Mouse (Mus musculus): ENCODE data around the gene Zc3hc1.
"Not testable (repeated sequence)": the region's sequence is repeated elsewhere in the genome, so short reads cannot be mapped to it uniquely, and the experiment has no call there.

The Zc3hc1 gene

DNA sequence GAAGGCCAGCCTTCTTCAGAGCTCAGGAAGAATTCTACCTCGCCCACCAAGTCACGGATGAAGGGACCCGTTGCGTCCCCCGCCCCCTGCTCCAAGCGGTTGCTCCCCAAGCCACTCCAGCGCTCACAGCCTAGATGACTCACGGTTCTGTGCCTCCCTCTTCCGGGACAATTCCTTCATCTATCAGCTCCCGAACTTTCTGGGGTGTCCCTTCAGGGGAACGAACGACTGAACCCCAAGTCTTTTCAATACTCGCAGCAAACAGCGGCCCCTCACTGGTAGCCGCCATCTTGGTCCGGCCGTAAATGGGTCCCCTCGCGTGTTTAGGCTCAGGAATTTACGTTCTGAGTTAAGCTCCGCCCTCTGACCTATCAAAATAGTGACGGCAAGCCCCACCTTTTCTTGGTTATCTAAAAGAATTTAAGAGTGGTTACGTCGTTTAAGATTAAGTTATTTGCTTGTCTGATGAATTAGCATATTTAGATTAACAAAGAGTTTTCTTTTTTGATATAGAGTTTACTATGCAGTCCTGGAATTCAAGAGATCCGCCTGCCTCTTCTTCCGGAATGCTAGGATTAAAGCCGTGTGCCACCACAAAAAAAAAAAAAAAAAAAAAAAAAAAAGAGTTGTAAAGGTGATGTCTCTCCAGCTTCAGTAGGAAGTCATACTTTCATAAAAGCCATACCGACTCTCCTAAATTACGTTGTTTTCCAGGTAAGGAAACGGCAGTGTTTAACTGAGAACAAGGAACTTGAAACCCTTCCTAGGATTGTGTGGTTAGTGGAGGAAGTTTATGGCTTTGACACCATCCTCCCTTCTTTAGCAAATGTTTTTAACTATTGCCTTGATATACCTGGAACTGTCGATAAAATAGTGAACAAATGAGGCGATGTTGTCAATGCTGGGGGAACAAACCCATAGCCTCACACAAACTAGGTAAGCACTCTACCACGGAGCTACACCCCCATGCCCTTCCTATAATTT lies at the start of gene Zc3hc1:
Gene Zc3hc1 (minus strand): TSS at position 315 of the 984 bp plus-strand sequence.
- peak; percentile 87 for DNase-seq (ENCODE audit: low spot score)

DNA sequence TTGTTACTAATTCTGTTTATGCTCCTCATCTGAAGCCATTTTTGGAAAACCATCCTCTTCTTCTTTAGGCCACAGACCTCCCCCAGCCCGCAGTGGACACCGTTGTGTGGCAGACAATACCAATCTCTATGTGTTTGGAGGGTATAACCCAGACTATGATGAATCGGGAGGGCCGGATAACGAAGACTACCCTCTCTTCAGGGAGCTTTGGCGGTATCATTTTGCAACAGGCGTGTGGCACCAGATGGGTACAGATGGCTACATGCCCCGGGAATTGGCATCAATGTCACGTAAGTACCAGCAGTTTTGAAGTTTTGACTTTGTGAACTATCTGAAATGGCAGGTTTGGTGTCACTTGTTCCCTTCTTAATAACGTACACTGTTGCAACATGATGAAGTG lies 48.7 kb upstream of the Zc3hc1 start:
- no peak for DNase-seq (ENCODE audit: low spot score)

DNA sequence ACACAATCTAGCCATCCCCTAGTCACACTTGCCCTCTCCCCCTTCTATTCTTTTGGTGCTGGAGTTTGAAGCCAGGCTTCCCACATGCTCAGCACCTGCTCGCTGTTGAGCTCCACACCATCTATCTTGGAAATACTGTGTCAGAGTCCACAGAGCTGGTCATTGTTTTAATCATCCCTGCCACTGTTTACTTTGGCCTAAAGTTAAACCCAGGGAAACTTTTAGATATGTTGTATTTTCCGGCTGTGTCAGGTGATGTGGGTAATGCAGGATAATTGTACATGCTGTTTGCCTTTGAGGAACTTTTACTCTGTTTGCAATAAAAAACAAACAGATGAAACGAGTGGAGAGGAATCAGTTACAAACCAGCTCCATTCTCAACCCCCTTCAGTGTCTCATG lies 46.2 kb upstream of the Zc3hc1 start:
- no peak for DNase-seq (ENCODE audit: low spot score)

DNA sequence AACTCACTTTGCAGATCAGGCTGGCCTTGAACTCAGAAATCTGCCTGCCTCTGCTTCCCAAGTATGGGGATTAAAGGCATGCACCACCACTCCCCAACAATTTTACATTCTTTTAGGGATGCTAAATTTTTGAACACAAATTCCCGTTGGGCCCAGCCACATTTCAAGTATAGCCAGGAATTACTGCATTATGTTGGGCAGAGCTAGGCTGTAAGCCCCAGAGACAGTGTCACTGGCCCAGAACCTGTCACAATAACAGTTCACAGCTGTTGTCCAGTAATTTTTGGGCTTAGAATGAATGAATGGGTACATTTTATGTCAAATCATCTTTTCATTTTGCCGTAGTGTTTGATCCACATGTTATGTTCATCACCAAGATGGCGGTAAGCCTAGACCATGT lies 45.6 kb upstream of the Zc3hc1 start:
- no peak for DNase-seq (ENCODE audit: low spot score)

DNA sequence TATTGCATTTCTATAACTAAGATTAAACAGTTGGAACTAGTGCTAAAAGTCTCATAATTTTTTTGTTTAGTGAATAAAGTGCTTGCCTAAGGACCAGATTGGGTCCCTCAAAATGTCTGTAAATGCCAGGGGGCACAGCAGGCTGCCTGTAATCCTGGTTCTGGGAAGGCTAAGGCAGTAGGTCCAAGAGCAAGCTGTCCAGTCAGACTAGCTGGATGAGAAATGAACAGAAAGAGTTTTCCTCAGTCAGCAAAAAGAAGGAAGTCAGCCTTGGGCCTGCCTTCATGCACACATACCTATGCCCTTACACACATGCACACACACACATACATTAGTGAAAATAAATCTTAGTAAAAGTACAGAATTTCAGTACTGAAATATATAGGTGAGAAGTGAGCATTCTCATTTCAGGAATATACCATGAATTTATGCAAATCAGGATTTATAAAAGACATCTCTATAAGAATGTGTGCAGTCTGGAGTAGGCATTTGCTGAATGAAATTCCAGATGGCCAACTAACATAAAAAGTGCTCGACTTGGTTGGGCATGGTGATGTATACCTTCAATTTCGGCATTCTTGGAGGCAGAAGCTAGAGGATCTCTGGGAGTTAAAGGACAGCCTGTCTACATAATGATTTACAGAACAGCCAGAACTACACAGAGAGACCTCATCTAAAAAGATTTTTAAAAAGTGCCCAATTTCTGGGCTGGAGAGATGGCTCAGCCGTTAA lies 41.8 kb upstream of the Zc3hc1 start:
- DNase-seq (ENCODE audit: low spot score) = peak; percentile 61

DNA sequence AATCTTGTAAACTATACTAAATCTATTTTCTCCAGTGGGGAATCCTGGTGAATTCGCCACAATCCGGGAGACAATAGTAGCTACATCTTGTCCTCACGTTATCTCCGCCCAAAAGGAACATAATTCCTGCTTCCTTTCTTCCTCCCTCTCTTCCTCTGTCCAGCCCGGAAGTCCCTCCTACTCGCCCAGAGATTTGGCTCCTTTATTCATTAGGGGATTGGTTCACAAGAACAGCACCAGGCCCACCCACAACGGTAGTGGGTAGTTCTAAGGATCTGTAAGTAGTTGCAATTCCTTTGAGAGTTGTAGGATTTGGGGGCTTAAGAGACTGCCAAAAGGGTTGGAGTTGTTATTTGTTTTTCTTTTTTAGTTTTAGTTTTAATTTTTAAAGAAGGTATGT lies 26.0 kb upstream of the Zc3hc1 start:
- no peak for DNase-seq (ENCODE audit: low spot score)

DNA sequence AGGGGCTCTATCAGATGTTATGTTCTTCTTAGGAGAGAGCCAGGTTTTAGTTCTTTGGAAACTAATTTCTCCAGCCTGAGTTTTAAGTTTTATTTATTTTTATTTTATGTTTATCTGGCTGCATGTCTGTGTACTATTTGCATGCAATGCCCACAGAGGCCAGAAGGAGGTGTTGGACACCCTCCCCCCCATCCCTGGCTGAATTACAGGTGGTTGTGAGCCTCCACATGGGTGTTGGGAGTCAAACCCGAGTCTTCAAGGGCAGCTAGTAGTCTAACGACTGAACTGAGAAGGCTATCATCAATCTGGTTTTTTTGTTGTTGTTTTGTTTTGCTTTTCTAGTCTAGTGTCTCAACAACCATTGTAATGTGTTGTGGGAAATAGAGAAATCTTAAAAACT lies 25.3 kb upstream of the Zc3hc1 start:
- DNase-seq (ENCODE audit: low spot score) = no peak

DNA sequence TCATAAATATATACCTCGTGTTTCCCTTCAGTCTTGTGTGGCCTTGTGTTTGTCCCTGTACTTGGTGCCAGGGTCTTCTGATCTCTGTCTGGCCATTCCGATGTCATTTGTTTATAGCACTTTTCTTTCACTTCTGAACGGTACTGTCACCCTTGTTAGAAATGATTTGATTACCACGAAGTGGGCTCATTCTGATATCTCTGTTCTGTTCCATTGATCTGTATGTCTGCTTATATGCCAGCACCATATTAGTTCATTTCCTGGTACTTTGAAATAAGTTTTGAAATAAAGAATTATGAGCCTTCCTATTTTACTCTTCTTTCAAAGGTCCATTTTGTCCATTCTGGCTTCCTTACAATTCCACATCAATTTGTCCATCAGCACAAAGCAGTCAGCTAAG lies 20.5 kb upstream of the Zc3hc1 start:
- no peak for DNase-seq (ENCODE audit: low spot score)

DNA sequence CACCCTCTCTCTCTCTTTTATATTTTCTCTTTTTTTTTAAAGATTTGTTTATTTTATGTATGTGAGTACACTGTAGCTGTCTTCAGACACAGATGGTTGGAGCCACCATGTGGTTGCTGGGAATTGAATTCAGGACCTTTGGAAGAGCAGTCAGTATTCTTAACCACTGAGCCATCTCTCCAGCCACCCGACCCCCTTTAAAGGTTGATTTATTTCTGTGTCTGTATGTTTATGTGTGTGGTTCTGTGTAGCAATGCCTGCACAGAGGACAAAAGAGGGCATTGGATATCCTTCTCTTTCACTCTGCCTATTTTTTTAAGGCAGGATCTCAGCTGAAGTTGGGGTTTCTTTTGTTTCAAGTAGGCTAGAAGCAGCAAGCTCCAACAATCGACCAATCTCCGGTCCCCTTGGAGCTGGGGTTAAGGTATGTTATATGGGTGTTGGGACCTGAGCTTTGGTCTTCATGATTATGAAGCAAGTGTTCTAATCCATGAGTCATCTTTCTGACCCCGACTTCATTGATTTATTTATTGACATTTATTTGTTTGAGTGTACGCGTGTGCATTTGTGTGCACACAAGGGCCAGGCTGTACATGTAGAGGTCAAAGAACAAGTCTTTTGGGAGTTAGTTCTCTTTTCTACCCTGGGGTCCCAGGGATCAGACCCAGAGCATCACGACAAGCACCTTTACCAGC lies 18.7 kb upstream of the Zc3hc1 start:
- no peak for DNase-seq (ENCODE audit: low spot score)

DNA sequence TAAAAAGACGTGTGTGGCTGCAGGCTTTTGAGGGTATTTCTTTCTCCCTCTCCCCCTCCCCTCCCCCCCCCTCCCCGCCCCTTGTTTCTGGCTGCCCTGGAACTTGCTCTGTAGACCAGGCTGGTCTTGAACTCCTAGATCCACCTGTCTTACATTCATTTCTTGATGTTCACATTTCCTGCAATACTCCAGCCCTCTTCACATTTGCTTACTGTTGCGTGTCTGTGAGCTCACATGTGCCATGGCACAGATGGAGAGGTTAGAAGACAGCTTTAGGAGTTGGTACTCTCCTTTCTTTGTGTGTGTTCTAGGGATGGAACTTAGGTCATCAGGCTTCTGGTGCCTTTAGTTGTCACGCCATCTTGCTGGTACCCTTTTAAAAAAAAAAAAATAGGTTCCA lies 17.4 kb upstream of the Zc3hc1 start:
- no peak for DNase-seq (ENCODE audit: low spot score)

DNA sequence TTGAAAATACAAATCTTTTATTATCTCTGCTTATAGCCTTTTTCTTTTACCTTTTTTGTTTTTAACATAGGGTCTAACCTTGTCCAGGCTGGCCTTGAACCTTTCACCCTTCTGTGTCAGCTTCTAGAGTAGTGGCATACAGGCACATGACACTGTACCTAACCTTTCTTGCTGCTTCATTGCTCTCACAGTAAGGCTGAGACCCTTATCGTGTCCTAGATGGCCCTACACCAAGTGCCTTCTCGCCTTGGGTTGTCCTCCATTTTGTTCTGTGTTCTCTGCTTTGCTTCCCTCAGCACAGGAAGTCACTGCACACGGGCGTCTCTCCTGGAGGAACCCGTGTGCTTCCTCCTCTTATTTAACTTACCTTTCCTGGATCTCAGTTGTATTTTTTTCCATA lies 13.8 kb upstream of the Zc3hc1 start:
- no peak for DNase-seq (ENCODE audit: low spot score)

DNA sequence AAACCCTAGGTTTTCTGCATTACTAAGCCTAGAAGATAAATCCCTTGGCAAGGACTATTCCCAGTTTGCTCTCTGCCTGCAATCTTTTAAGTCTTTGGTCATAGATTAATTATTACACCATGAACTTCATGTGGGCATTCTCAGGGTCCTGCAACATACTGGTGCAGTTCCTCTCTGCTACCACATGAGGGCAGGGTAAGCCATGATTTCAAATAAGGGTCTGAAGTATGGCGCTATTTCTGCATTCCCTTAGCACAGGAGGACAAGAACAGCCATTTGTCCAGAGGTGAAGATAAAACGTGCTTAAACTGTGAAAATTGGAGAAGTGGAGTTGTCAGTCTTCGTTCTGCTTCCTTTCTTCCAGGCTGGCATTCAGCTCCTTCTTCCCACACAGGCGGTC lies 12.6 kb upstream of the Zc3hc1 start:
- DNase-seq (ENCODE audit: low spot score) = peak; percentile 89

DNA sequence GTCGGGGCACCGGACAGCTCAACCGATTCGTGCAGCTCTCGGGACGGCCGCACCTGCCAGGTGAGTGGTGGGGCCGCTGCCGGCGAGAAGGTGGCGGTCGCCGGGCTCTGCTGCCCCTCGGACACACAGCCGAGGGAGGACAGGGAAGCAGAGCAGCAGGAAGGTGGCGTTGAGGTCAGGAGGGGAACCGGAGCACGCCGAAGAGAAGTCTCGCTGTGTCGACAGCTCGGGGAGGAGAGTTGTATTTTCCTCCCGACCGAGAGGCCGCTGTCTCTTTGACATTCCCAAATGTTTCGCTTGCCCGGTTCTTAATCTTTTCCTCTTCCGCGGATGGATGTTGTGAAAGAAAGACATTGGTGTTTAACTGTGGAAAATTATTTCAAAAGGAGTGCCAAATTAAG lies 11.3 kb upstream of the Zc3hc1 start:
- peak; percentile 60 for DNase-seq (ENCODE audit: low spot score)

DNA sequence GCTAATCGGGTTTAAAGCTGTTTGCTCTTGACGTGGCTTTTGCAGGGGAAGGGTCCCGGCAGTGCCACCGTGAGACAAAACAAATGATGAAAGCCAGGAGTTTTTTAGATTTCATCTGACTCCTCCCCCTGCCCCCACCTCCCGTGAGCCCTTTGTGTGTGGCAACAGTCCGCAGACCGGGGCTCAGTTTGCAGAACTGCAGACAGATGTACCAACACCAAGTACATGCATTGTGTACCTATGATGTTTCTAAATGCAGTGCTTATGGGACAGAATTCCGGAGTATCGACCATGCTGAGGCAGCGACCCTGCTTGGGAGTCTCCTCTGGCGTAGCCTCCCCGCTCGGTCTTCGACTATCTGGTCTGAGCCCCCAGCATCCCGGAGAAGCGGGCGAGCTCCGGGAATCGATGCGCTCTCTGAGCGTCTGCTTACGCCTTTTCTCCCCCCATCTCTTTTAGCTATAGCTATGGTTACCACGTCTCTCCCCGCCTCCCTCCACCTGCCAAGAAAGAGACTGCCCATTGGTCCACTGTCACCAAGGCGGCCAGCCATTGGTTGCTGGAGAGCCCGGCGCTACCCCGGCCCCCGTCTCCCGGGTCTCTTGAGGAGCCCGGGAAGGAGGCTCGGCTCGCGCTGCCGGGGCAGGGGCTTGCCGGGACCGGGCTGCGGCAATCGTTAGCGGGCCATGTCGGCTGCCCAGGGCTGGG lies 10.6 kb upstream of the Zc3hc1 start, which contains the start of gene Klhdc10:
Gene Klhdc10 (plus strand): TSS at position 561 of the 708 bp plus-strand sequence.
- peak; percentile 99 for DNase-seq (ENCODE audit: low spot score)

DNA sequence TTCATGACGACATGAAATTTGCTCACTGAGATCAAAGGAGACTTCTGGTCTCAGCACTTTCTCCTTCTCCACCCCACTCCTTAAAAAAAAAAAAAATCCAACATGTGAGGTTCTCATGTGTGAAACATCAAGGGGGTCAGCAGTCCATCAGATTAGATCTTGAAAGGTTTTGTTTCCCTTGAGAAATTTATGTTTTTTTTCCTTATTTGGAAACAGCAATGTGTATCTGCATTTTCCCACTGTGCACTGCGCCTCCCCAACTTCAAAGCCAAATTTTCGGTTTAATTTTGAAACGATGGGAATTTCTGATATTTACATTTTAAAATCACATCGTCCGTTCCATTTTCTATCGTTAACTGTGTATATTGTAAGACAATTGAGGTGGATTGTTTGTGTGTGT lies 9.9 kb upstream of the Zc3hc1 start:
- peak; percentile 20 for DNase-seq (ENCODE audit: low spot score)

DNA sequence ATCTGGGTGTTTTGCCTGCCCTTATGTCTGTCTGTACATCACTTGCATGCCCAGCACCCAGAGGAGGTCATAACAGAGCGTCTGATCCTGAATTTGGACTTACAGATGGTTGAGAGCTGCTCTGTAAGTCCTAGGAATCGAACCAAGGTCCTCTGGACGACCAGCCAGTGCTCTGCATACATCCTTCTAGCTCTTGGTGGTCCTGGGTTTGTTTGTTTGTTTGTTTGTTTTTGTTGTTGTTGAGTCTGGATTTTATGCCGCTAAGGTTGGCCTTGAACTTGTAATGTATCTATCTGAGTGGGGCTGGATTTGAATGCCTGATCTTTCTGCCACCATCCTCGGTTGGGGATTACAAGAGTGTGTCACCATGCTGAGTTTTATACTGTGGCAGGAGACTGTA lies 9.3 kb upstream of the Zc3hc1 start:
- no peak for DNase-seq (ENCODE audit: low spot score)

DNA sequence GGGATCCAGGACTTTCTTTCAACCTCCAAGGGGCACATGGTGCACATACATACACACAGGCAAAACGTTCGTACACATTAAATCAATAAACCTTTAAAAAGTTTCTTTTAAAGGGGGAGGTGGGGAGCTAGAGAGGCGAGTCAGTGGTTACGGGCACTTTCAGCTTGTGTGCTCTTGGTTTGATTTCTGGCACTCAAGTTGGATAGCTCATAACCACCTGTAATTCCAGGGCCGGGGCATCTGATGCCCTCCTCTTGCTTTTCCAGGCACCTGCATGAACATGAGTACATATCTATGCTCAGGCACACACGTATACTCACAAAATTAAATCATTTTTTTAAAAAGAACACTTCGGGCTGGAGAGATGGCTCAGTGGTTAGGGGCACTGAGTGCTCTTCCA lies 1.2 kb upstream of the Zc3hc1 start:
- no peak for DNase-seq (ENCODE audit: low spot score)

DNA sequence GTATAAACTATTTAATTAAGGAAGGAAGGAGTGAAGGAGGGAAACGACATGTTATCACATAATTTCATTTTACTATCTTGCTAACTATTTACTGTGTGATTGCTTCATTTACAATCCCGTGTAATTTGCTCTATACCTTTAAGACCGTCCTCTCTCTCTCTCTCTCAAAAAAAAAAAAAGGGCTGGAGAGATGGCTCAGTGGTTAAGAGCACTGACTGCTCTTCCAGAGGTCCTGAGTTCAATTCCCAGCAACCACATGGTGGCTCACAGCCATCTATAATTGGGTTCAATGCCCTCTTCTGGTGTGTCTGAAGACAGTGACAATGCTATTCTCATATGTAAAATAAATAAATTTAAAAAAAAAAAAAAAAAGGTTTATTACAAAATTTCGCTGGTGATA lies 557 bp downstream of the Zc3hc1 start:
- DNase-seq (ENCODE audit: low spot score) = not testable (repeated sequence)

DNA sequence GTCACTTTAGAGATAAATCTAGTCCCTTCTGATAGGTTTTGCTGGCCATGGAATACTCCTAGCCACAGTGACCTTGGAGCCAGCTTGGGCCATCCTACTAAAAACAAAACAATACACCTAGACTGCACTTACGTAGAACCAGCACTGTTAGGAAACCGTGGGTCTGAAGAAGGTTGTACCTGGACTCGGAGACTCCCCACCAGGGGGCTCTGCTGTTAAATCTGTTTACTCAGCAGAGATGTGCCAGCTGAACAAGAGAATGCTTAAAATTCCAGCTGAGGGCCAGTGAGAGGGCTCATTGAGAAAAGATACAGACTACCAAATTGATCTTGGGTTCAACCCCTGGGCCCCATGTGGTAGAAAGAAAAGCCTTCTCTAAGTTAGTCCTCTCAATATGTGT lies 9.7 kb downstream of the Zc3hc1 start:
- DNase-seq (ENCODE audit: low spot score) = no peak

DNA sequence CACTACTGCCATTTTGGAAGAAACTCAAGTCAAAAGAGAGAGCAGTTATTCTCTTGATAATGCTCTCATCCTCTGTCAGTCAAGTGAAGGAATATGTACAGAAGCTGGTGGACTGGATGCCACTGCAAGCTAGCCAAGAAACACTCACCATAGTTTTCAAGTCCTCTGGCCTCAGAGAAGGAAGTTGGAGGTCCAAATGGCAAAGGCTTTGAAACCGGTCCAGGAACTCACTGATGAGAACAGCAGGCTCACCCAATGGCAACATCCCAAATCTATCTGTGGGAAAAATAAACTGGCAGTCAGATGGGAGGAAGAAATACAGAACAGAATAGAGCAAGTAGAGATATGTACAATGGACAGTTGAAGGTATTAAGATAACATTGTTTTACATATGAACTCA lies 15.0 kb downstream of the Zc3hc1 start:
- DNase-seq (ENCODE audit: low spot score) = peak; percentile 52

DNA sequence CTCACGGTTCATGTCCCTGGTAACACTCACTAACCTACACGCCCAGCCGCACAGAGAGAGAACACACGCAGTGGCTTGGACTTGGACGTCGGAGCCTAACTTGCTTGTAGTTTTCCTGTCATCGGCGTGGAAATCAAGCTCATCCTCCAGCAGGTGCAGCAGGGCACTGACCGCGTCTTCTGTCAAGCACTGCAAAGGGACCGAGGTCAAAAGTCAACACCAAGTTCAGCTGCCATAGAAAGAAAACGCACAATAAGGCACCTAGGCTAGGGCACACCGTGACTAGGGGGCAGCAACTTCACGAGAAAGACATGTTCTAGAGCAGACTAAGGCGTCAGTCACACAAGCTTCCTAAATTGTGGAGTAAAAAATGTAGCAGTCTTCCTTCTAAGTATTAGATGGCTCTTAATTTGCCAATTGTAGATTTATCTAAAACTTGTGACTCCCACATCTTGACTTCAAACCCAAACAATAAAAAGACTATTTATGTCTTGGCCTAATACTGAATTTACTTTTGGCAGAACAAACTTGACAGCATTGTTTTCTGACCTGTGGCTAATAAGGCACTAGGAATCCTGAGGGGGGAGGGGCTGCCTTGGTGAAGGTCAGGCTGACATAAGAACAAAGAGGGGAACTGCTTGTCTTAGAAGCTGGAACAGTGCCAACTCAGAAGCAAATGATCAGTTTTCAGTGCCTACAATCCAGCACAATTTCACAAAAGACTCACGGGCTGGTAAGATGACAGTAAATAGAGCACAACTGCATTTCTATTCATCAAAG lies 15.9 kb downstream of the Zc3hc1 start:
- DNase-seq (ENCODE audit: low spot score) = no peak

All from adipocyte (in vitro differentiated cells).